Mouse (Mus musculus) adrenal gland, postnatal 36 days (tissue): ENCODE data around the gene Cmah. TPM values are rescaled to one million over a fixed set of nuclear protein-coding genes. Genes with fewer than 3 reads are reported as not detected.
"Not testable (repeated sequence)": the region's sequence is repeated elsewhere in the genome, so short reads cannot be mapped to it uniquely, and the experiment has no call there.

Source experiments
- DNase-seq, 2 experiments: peaks; one replicate each; pipeline ENCODE4 v3.0.0; 2021; ENCODE audit warnings: mixed read lengths in 1 of 2
- total RNA-seq, 2 experiments: library from RNA; stranded (reverse); gene quantifications; 2 replicates each; pipeline ENCODE4 v1.2.3; 2021

The Cmah gene
- total RNA-seq, 2 experiments from 2014 or later, result 1.3 to 3.5 TPM

DNA sequence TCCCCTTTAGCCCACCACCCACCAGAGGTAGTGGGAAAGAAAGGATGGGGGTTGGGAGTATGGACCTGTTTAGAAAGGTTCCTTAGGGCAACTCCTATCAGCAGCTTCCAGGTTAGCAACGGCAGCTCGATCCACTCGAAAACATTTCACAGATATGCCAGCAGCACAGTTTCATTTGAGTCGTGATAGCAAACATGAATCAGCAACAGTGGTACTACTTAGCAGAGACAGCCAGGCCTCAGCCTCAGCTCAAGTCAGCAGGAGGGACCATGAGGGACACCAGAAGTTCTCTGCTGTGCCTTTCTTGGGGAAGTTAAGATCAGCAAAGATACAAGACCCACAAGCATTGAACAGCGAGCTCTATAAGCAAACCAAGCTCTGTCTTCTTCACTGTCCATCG lies 13.3 kb downstream of the Cmah start:
- no peak for DNase-seq

- DNase-seq, result no peak
Measured at GRCm38 (mm10) chr13:24342091-24342490, 14.9 kb downstream of the Cmah start.

GRCm38 (mm10) chr13:24353004-24353403 lies 25.8 kb downstream of the Cmah start:
- no peak for DNase-seq

DNA sequence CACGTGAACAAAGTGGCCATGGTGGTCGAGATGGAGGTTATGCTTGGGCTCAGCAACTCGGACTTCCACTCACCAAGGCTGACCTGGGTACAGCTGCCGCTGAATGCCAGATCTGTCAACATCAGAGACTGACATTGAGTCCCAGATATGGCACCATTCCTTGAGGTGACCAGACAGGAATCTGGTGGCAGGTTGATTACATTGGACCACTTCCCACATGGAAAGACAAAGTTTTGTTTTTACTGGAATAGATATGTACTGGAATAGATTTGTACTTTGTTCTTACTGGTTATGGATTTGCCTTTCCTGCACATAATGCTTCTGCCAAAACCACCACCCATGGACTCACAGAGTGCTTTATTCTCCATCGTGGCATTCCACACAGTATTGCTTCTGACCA lies 27.5 kb downstream of the Cmah start:
- no peak for DNase-seq

- DNase-seq, result no peak
Measured at GRCm38 (mm10) chr13:24359181-24359580, 32.0 kb downstream of the Cmah start.

DNA sequence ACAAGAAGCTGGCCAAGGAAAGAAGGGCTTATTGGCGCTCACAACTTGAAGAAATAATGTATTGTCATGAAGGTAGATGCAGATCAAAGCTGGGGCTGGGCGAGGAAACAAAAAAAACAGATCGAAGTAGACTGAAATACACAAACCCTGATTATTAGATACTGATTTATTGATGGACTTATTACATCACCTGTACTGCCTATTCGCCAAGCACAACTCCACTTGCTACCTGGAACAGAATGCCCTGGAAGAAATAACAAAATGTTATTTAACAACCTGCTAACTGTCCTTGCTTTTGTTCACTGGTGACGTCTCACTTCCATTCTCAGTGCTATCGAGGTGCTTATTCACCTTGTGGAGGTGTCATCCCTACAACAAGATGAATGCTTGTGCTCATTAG lies 38.0 kb downstream of the Cmah start:
- DNase-seq, result no peak

DNA sequence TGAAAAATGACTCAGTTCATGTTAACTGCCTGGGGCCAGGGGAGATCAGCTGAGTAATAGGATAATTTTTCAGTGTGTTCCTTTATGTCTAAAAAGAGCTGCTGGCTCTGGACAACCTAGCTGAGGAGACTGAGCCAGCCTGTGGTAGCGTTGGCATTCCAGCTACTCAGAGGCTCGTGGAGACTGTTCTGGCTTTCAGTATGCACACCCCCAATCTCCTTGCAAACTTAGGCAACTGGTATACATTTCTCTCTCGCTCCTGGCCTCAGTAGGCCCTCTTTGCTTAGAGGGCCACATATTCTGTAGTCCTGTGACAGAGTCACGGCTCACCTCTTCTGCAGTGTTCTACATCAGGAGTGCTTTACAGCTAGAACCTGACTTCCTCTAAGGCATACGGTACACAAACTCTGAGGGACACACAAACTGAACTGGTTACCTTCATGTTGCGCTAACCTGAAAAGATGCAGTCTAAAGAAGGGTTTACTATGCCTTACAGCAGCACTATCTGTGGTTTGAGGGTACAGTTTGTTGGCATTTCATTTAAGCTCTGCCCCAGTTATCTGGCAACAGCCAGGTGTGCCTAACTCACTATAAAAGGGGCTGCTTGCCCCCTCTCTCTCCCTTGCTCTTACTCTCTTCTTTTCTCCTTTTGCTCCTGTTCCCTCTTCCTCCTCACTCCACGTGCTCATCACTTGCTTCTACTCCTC lies 45.8 kb downstream of the Cmah start:
- DNase-seq, result no peak

DNA sequence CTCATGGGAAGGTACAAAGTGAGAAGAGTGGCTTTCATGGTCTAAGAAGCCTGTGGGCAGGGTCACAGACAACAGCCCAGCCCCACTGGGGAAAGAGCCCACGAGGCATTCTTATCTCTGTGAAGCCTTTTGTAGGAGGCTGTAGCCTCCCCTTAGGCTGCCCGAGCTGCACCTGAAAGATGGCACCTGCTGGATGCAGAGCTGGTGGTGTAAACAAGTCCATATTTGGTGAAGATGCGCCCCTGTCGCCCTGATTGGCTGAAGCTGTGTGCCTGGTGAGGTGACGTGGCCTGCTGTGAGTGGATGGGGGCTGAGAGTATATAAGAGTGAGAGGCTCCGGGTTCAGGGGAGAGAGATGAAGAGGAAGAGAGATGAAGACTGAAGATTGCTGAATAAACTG lies 47.4 kb downstream of the Cmah start:
- DNase-seq, result not testable (repeated sequence)

GRCm38 (mm10) chr13:24375320-24376203 lies 48.4 kb downstream of the Cmah start:
- DNase-seq, result peak in 1 of 2 experiments; percentile 10

- DNase-seq, result no peak
Measured at GRCm38 (mm10) chr13:24380713-24381112, 53.5 kb downstream of the Cmah start.

DNA sequence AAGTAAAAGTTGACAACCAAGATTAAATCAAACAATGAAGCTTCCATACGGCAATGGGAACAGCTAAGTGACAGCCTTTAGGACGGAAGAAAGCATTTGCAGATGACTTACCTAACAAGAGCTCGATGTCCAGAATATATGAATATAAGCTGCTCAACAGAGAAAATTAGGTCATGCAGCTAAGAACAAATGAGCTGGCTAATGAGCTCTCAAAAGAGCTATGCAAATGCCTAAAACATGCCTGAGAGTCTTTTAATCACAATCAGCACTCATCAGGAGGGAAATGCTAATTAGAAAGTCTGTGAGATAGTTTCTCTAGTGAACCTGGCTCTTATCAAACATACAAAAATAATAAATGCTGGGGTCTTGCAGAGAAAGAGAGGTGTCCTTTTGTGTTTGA lies 56.7 kb downstream of the Cmah start:
- DNase-seq, result no peak

GRCm38 (mm10) chr13:24391892-24392291 lies 64.7 kb downstream of the Cmah start:
- no peak for DNase-seq

DNA sequence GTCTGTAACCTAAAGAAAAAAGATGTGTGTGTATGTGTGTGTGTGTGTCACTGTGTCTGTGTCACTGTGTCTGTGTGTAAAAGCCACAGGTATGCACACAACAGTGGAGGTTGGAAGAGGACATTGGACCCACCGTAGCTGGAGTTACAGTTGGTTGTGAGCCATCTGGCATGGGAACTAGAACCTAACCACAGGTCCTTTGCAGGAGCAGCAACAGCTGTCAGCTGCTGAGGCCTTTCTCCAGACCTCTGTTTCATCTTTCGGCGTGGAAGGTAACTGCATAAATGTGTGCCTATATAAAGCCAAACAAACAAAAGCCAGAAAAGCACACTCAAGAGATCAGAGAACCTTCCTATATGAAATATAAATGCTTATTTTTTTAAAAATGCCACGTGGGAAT lies 65.5 kb downstream of the Cmah start:
- DNase-seq, result no peak

GRCm38 (mm10) chr13:24393055-24393454 lies 65.9 kb downstream of the Cmah start:
- peak; percentile 15 to 38 for DNase-seq

DNA sequence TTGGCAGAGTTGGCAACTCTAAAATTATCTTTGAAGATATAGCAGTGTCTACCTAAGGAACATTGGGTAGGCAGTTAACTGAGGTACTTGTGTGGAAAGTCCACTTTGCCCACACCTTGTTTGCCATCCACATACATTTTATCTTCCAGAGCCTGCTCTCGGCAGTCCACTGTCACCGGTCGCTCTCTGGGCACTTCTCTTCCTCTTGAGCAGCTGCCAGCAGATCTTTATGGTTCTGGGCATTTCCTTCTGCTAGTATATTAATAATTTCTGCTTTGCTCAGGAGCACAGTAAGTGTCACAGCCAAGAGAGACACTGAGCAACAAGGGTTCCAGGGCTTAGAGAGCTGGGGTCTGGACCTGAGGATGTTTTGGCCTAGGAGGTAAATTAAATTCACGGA lies 68.6 kb downstream of the Cmah start:
- DNase-seq, result no peak

GRCm38 (mm10) chr13:24397181-24397580 lies 70.0 kb downstream of the Cmah start:
- no peak for DNase-seq

GRCm38 (mm10) chr13:24398488-24398887 lies 71.3 kb downstream of the Cmah start:
- DNase-seq, result no peak

DNA sequence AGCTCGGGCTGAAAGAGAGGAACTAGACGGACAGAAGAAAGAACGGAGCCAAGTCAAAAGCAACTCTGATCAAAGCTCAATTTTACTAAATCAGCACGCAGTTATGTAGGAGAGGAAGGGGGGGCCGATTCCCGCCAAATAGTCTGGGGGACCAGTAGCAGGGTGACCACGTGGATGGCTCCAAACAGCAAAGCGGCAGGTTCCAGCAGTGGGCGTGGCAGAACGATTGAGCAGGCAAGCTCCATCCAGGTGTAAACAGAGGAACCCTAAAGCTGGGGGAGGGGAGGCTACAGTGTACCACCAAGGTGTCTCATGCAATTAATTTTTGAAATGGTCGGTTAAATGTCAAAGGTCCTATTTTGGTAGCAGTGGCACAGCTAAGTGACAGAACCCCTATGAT lies 74.6 kb downstream of the Cmah start:
- DNase-seq, result not testable (repeated sequence)

DNA sequence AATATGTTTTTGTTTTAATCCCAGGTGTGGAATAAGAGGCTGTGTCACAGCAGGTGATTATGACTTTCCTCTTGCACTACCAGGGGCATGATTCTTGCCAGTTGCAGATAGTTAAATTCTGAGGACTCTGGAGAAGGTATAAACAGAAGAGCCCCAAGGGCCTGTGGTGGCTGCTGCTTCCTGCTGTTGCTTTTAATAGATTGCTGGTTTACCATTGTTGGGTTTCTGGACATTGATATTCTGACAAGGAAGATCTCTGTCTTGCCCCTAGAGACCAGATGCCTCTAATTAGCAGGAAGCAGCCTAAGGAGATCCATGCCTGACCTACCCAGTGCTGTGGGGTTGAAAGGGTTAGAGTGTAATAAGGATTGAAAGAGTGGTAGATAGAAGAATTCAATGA lies 75.8 kb downstream of the Cmah start:
- DNase-seq, result no peak

DNA sequence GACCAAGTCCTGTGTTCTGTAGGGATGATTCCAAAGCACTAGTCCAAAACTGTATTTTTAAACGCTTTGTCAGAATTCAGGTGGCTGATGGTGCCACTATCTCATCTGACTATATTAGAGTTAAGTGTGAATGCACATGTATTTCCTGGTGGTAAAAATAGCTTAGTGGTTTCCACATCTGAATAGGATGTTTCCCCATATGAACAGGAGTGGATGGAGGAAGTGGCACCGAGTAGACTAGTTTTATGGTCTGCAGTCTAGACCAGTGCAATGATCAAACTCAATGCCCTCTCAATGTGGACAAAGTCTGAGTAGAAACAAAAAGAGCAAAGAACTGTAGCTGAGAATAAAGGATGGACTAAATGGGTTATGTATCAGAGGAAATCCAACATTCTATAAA lies 79.6 kb downstream of the Cmah start:
- no peak for DNase-seq

- DNase-seq, result no peak
Measured at GRCm38 (mm10) chr13:24414635-24415206, 87.5 kb downstream of the Cmah start.

DNA sequence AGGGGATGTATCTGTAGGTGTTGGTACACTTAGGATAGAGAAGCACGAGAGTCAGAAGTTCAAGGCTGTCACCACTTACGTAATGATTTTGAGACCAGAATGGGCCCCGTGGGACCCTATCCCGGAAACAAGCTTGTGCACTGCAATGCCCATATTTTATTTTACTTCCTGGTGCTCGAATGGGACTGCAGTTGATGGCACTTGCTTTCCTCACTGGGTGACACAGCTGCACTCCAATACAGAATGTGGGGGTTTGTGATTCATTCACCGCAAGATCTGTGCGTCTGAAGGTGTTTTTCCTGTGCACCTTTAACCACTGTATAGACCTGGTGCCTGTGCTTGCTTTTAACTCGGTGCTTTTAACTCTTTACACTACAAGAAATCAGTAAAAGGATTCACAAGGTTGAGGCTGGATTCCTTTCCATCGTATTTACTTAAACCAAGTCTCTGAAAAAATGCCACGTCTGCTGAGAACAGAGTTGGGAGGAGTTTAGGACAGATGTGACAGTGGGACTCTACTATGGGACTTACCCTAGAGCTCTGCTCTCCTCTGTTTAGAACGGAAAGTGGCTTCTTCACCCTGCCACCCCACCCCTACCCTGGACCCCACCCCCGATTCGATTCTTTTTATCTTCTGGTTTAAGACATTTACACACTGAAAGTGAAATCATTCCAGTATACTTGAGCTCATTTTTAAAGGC lies 88.5 kb downstream of the Cmah start:
- DNase-seq, result peak in 1 of 2 experiments; percentile 18

DNA sequence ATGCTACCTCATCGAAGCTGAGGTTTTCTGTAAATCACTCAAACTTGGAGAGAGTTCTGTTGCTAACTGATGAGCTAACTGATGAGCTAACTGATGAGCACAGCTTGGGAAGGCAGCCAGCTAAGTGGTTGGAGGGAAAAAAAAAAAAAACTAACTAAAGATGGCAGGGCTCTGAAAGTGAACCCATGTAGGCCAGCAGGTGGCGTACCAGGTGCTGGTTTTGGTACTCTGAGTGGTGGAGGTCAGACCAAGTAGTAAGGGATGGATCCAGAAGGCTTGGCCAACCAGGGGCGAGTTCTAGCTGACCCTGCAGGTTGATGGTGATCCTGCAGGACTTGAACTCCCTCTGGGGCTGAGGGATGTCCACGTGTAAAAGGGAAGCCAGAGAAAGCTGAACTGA lies 89.2 kb downstream of the Cmah start:
- peak; percentile 44 to 74 for DNase-seq
